Mouse (Mus musculus) myocyte (in vitro differentiated cells): ENCODE data around the gene Htr5b.

Source experiments
- MAX ChIP-seq: IDR thresholded peaks from one replicate; pipeline ENCODE4 v1.6.1; 2011; ENCODE audit warnings: low read depth, mild to moderate bottlenecking, control low read depth
- MYOD1 ChIP-seq, 3 experiments: IDR thresholded peaks; one replicate each; pipeline ENCODE4 v1.6.1; 2011; ENCODE audit warnings: control low read depth in 2 of 3, low read depth in 2 of 3, mild to moderate bottlenecking in 2 of 3, moderate library complexity in 1 of 3; ENCODE audit not compliant: insufficient read length in 2 of 3, control insufficient read depth in 1 of 3
- POLR2A ChIP-seq: IDR thresholded peaks from one replicate; pipeline ENCODE4 v1.6.1; 2011; ENCODE audit warnings: low read depth, mild to moderate bottlenecking, control low read depth, moderate library complexity; ENCODE audit not compliant: insufficient read length
- TCF12 ChIP-seq: IDR thresholded peaks from one replicate; pipeline ENCODE4 v1.6.1; 2011; ENCODE audit warnings: mild to moderate bottlenecking, control low read depth; ENCODE audit not compliant: poor library complexity, insufficient read depth, severe bottlenecking
- TCF3 ChIP-seq: IDR thresholded peaks from one replicate; pipeline ENCODE4 v1.6.1; 2011; ENCODE audit warnings: low read depth, control low read depth; ENCODE audit not compliant: insufficient read length
- USF1 ChIP-seq: IDR thresholded peaks from one replicate; pipeline ENCODE4 v1.6.1; 2011; ENCODE audit warnings: low read depth, mild to moderate bottlenecking, control low read depth, moderate library complexity

DNA sequence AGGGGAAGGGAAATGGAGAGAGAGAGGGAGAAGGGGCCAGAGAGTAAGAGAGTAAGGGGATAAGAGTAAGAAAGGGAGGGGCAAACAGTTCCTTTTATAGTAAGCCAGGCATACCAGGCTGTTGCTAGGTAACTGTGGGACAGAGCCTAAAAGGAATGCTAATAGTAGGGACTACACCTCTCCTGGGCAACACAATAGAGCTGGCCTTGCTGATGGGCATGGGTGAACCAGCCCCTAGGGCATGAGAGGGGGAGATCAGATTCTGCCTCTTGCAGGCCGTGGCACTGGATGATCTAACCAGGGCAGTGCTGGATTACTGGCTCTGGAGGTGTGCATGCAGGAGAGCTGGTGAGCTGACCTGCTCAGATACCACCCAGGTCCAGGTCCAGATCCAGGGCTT lies 49.2 kb upstream of the Htr5b start:
- TF ChIP-seq MAX (no peak), POLR2A (no peak), TCF12 (no peak), USF1 (no peak), TCF3 (no peak), MYOD1 (IDR thresholded peaks at IDR 0.05; ENCODE audit: control insufficient read depth in 1 of 3, insufficient read length in 2 of 3, low read depth in 2 of 3) (no peak)
